Mouse (Mus musculus) adrenal gland, postnatal 10 days (tissue): Measurements from ENCODE around the gene Gm17581. TPM values are rescaled to one million over a fixed set of nuclear protein-coding genes. Genes with fewer than 3 reads are reported as not detected.
"Not testable (repeated sequence)": the region's sequence is repeated elsewhere in the genome, so short reads cannot be mapped to it uniquely, and the experiment has no call there.

Source experiments
- DNase-seq: peaks from one replicate; pipeline ENCODE4 v3.0.0; 2021; ENCODE audit warnings: mixed read lengths
- long read RNA-seq, 2 experiments: library from polyadenylated mRNA; stranded (forward); transcript quantifications; one replicate each; pipeline ENCODE4 v2.0.0; 2021
- total RNA-seq, 2 experiments: library from RNA; stranded (reverse); gene quantifications; 2 replicates each; pipeline ENCODE4 v1.2.3; 2021

Gene Gm17581
- not detected for total RNA-seq
- long read RNA-seq, experiment 1, result 0 reads
- long read RNA-seq, experiment 2, result 0 reads

GRCm38 (mm10) chr2:155735766-155736165 is at the start of gene Gm17581:
Gm17581 (minus strand) TSS chr2:155735866.
- DNase-seq, result not testable (repeated sequence)

DNA sequence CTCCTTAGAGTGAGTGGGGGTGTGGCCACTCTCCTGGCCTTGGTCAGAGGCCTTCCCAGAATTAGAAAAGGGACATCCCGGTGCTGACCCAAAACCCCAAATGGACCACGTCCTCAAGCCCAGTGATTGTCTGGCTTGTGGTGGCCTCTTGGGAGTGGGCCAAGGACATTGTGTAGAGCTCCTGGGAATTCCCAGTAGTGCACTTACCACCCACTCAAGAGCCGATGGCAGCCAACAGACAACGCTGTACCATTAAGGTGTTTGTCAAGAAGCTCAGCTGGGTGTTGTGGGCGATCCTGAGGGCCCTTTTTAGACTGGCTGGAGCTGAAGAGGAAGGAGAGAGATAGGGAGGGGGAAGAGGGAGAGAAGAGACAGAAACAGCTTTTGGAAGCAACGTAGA is 48.9 kb upstream of the Gm17581 start:
- DNase-seq, result no peak

- no peak for DNase-seq
These were observed 43.8 kb upstream of the Gm17581 start for GRCm38 (mm10) chr2:155779506-155779905.

DNA sequence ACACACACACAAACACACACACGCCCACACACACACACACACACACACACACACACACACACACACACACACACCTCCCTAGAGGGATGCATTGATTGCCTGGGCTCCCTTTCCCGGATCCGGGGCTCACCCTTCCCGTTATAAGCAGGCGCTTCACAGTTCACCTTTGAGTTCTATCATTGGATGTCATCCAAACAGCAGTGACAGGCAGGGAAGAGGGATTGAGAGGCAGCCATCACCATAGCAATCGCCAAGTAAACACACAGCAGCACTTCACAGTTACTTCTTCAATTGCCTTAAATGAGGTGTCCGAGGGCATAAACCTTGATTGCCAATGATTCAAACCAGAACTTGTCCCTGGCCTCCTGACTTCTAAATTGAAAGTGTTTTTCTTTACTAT is 43.4 kb upstream of the Gm17581 start:
- DNase-seq, result no peak

- no peak for DNase-seq
These were observed 42.3 kb upstream of the Gm17581 start for GRCm38 (mm10) chr2:155778004-155778403.

GRCm38 (mm10) chr2:155777688-155777985 is 42.0 kb upstream of the Gm17581 start:
- DNase-seq, result no peak

DNA sequence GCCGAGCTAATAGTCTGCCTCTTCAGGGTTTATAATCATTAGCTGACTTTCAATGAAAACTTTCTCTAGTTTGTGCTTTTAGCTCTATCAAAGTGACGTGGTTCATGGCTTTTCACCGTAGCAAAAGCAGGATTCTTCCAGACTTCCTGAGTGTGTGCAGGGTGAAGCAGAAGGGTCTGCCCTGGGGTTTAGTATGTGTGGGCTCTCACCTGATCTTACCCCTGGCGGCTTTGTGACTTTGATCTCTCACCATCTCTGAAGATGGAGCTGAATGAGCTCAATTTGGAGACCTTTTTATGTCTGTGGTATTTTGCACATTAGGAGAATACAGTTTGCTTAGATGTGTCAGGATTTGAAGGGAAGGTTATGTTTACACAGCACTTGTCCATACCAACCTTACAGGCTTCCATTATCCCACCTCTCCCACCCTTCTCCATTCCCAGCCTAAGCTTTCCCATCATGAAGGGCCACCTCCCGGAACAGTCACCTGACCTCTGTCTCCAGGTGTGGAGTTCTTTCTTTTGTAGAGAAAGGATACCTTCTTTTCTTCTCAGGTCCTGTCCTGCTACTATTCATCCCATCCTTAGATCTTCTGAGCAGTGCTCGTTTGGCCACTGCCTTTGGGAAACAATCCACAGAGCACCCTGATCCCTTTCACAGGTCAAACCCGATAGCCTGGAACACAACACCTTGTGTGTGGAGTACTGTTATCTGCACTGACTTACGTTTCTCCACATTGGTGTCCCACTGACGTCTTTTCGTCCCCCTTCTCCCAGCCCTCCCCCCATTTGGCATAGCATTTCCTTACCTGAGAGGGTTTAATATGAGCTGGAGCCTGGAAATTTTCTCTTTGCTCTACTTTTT is 41.4 kb upstream of the Gm17581 start:
- DNase-seq, result no peak

- DNase-seq, result peak; percentile 89
These were observed 40.1 kb upstream of the Gm17581 start for GRCm38 (mm10) chr2:155775685-155776263.

GRCm38 (mm10) chr2:155774927-155775684 is 39.4 kb upstream of the Gm17581 start, which contains the start of gene Mmp24:
Mmp24 (plus strand) TSS chr2:155775342.
- DNase-seq, result no peak

- no peak for DNase-seq
These were observed 38.7 kb upstream of the Gm17581 start for GRCm38 (mm10) chr2:155774261-155774926.

DNA sequence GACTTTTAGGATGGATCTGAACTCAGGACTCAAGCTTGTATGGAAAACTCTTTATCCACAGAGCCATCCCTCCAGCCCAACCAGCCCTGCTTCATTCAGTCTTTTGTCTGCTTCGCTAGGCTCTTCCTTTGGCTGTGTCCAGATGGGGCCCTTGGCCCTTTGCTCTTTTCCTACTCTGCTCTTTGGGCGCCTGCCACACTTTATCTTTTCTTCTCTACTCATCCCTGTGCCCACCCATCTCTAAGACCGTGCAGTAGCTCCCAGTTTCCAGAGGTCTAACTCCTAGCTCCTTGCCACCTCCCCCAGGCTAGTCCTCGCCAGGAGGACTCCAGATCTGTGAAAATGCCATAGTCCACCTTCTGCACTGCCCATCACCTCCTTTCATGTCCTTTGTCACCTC is 38.0 kb upstream of the Gm17581 start:
- DNase-seq, result no peak

DNA sequence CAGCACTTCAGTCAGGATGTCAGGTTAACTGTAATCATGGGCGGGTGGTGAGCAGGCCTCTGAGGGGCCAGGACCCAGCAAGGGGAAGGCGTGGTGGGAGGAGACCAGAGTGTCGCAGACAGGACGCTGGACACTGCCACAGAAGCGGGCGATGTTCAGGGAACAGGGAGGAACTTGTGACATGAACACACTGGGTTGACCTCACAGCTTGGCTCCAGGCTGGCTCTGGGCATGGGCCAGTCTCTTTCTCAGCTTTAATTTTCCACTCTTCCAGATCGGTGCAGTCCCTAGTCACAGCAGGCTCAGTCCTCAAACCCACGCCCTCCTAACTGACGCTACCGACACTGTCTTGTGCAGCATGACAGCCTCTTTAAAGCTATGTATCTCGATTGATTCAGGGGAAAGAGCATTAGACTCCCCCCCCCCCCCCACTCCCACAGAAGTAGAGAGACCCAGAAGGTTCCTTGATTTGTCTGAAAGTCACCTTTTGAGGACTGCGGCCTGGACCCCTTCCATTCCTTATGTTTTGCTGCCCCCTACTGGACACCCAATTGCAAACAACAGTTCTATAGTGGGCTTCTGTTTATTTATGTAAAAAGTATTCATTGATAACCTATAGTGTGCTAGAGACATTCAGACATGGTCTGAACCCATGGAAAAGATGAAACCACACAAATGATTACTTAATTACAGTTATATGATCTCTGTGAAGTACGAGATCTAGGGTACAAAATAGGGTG is 29.2 kb upstream of the Gm17581 start:
- DNase-seq, result peak; percentile 86

DNA sequence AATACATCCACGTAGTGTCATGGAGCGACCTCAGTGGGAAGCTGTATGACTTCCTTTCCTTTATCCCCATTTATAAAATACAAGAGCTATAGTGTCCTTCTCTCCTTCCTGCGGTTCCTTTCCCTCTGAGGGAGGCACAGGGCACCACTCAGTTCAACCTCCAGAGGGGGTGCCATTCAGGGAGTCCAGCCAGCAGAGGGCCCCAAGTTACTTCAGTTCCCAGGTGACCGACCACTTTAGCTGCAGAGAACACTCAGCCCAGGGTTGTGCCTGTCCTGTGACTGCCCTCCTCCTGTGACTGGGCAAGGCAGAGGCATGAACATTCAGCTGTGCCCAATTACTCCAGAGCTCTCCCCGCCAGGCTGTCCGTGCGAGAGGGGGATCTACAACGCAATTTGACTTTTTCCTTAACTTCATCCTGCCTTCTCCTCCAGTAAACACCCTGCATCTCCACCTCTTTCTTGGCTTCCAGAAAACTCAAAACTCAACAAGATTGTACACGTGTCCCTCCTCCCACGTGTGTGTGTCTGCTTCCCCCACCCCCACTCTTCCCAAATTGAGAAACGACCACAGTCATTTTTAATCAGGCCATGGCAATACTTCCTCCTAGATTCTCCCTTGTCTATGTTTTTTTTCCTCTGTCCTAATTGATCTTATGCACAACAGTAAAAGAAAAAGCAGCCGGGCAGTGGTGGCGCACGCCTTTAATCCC is 21.3 kb upstream of the Gm17581 start:
- DNase-seq, result no peak

- DNase-seq, result peak; percentile 84
These were observed 20.1 kb upstream of the Gm17581 start for GRCm38 (mm10) chr2:155755746-155756145.

DNA sequence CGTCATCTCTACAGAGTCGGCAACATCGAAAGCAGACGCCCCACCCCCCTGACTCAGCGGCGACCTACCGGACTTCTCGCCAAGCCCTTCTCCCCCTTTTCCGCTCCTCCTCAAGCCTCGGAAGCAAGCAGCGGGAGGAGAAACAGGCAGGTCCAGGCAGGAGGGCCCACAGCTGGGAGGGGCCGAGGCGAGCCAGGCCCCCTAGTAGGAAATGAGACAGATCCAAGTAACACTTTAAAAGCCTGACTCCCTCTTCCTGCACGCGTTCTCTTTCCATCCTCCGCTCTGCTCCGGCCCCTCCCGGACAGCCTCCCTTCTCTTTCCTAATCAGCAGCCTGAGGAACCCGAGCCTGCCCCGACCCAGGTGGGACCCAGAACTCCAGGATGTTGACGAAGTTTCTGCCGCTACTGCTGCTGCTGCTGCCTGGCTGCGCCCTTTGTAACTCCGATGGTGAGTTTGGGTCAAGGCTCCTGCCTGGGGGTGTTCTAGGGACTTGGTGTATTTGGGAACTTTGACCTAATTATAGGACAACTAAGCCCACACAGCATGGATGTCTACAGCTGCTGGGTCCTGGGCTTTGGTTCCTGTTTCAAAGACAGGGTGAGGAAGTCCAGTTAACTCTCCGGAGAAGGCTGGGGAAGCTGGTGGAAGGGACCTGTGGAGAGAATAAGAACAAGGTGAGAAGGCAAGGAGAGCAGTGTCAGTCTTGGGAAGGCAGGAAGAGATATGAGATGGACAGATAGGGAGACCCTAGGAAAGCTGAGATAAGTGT is 15.5 kb upstream of the Gm17581 start, which contains the start of gene Procr:
Gene Procr, plus strand, starts transcription at position 104 of the 773 bp plus-strand sequence.
- peak; percentile 72 for DNase-seq

DNA sequence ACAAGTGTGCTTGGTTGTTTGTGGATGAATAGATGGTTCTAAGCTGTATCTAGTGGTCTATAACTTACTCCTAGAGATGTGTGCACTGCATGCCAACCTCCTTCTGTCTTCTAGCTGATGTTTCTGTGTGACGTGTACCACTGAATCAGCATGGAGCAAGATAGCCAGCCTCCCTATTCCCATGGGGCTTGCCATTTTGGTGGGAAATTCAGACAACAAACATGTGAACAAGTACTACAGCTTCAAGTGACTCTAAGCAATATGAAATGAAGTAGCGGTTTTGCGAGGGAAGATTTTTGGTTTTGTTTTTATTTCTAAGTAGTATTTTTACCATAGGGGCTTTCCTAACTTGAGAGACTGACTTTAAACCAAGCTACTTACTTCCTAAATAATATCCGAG is 13.7 kb upstream of the Gm17581 start:
- no peak for DNase-seq

- DNase-seq, result no peak
These were observed 9.8 kb upstream of the Gm17581 start for GRCm38 (mm10) chr2:155745487-155745886.

DNA sequence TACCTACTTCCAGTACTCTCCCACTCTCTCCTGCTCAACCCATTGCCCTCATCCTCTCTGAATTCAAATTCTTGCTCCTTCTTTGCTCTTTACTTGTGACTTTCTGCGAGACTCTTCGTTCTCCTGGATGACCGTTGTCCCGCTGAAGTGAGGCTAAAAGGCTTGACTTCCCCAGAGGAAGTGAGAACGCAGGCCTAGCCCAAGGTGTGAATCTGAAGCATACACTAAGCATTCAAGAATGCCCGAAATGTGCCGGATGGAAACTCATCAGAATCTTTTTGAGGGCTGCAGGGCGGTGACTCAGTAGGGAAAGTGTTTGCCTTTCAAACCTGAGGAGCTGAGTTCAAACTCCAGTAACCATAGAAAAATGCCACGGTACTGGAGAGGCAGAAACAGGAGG is 7.7 kb upstream of the Gm17581 start:
- DNase-seq, result no peak

- peak; percentile 79 for DNase-seq
These were observed 7.3 kb upstream of the Gm17581 start for GRCm38 (mm10) chr2:155742931-155743337.

GRCm38 (mm10) chr2:155742211-155742610 is 6.5 kb upstream of the Gm17581 start:
- peak; percentile 14 for DNase-seq
